Mouse (Mus musculus) limb, embryonic 11.5 days (tissue): ENCODE data around the gene Lgals3bp. TPM values are rescaled to one million over a fixed set of nuclear protein-coding genes. Genes with fewer than 3 reads are reported as not detected.
A peak's percentile ranks its signal among the peaks of the same experiment; 100 is the strongest.

Source experiments
- ATAC-seq: fragments of 200-750 bp; cut with Nextera tagmentation; 2 replicates; pipeline ENCODE4 v1.8.0; 2017; ENCODE audit warnings: low read depth; ENCODE audit not compliant: insufficient number of reproducible peaks, low FRiP score, low TSS enrichment
- DNase-seq: peaks from one replicate; pipeline ENCODE4 v3.0.0-alpha.2; 2015; ENCODE audit warnings: low spot score
- H3K27ac ChIP-seq: fragments of 300-500 bp; sonication (generic); replicated peaks from 2 replicates; pipeline ENCODE4 v1.5.1; 2014; ENCODE audit warnings: low read depth, mild to moderate bottlenecking, low read length
- H3K27me3 ChIP-seq: fragments of 300-500 bp; sonication (generic); 2 replicates; pipeline ENCODE4 v1.6.1; 2014; ENCODE audit warnings: mild to moderate bottlenecking, low read length, mixed read lengths; ENCODE audit not compliant: control insufficient read depth, insufficient read depth
- H3K36me3 ChIP-seq: fragments of 300-500 bp; sonication (generic); 2 replicates; pipeline ENCODE4 v1.6.1; 2014; ENCODE audit warnings: mild to moderate bottlenecking, low read length, moderate library complexity, mixed read lengths; ENCODE audit not compliant: control insufficient read depth, insufficient read depth
- H3K4me1 ChIP-seq: fragments of 300-500 bp; sonication (generic); 2 replicates; pipeline ENCODE4 v1.6.1; 2014; ENCODE audit warnings: low read length, mixed read lengths; ENCODE audit not compliant: control insufficient read depth, insufficient read depth
- H3K4me2 ChIP-seq: fragments of 300-500 bp; sonication (generic); 2 replicates; pipeline ENCODE4 v1.6.1; 2014; ENCODE audit warnings: low read depth, mild to moderate bottlenecking, moderate library complexity; ENCODE audit not compliant: severe bottlenecking
- H3K4me3 ChIP-seq: fragments of 300-500 bp; sonication (generic); 2 replicates; pipeline ENCODE4 v1.5.1; 2014; ENCODE audit warnings: low read depth, low read length
- H3K9ac ChIP-seq: fragments of 300-500 bp; sonication (generic); 2 replicates; pipeline ENCODE4 v1.6.1; 2014; ENCODE audit warnings: mild to moderate bottlenecking, low read length
- H3K9me3 ChIP-seq: fragments of 300-500 bp; sonication (generic); 2 replicates; pipeline ENCODE4 v1.6.1; 2016; ENCODE audit warnings: low read length; ENCODE audit not compliant: control insufficient read depth
- WGBS: fragments of 180-500 bp; shearing (Covaris S2); extraction: QIAGEN DNeasy Blood & Tissue Kit; methylation state at CpG from one replicate; pipeline ENCODE4 v1.1.7; 2014; 5-methylcytosine and 5-hydroxymethylcytosine counted together
- polyA plus RNA-seq: library from polyadenylated mRNA; unstranded; fragments of >200 nt; fragmentation: Nextera tagmentation; extraction: Ambion mirVana; gene quantifications from 2 replicates; pipeline ENCODE4 v1.2.1, GENCODE M21; 2014

Lgals3bp gene
- polyA plus RNA-seq, 1 experiment from 2014 or later = 4.1 TPM

GRCm38 (mm10) chr11:118427266-118427779, 25.4 kb upstream of the Lgals3bp start:
- Histone ChIP-seq H3K4me1 (peaks cover 25% of the 10 kb centered on the region), H3K36me3 (no peaks in the 10 kb centered on the region), H3K4me2 (peak overlapping the region; percentile 55), H3K9me3 (no peaks in the 10 kb centered on the region), H3K4me3 (0 out of 2 replicates have a peak overlapping the region, but pooled peaks have one; percentile 24), H3K27ac (no peak overlapping the region), H3K9ac (no peak overlapping the region), H3K27me3 (no peaks in the 10 kb centered on the region)
- 44% methylated on average over 3 of the region's 3 CpGs for WGBS
- no peak for DNase-seq
- ATAC-seq = no peak

- H3K9ac ChIP-seq = no peak overlapping the region
- H3K27ac ChIP-seq = no peak overlapping the region
- ATAC-seq (no peak), DNase-seq (no peak)
- no peaks in the 10 kb centered on the region for H3K36me3 ChIP-seq
- peaks cover 25% of the 10 kb centered on the region for H3K4me1 ChIP-seq
- 80% methylated on average over 5 of the region's 5 CpGs for WGBS
- H3K27me3 ChIP-seq = no peaks in the 10 kb centered on the region
- no peak overlapping the region for H3K4me3 ChIP-seq
- no peaks in the 10 kb centered on the region for H3K9me3 ChIP-seq
- no peak overlapping the region for H3K4me2 ChIP-seq
Observed at GRCm38 (mm10) chr11:118426765-118427164, 24.9 kb upstream of the Lgals3bp start.

GRCm38 (mm10) chr11:118424621-118425335, 22.9 kb upstream of the Lgals3bp start:
- H3K27ac ChIP-seq = no peak overlapping the region

GRCm38 (mm10) chr11:118423266-118423971, 21.5 kb upstream of the Lgals3bp start:
- DNase-seq = peak; percentile 88
- no peak for ATAC-seq
- H3K27me3 ChIP-seq = no peaks in the 10 kb centered on the region
- H3K9ac ChIP-seq = no peak overlapping the region
- H3K4me3 ChIP-seq = no peak overlapping the region
- peaks cover 18% of the 10 kb centered on the region for H3K4me1 ChIP-seq
- no peaks in the 10 kb centered on the region for H3K36me3 ChIP-seq
- 11% methylated on average over 18 of the region's 18 CpGs for WGBS
- no peak overlapping the region; the same call in 1 of the 2 replicates for H3K4me2 ChIP-seq
- no peaks in the 10 kb centered on the region for H3K9me3 ChIP-seq
- no peak overlapping the region for H3K27ac ChIP-seq

More at GRCm38 (mm10) chr11:118424621-118425335, 22.9 kb upstream of the Lgals3bp start:
- ATAC-seq (no peak), DNase-seq (no peak)
- Histone ChIP-seq H3K27me3 (no peaks in the 10 kb centered on the region), H3K4me1 (peaks cover 19% of the 10 kb centered on the region), H3K4me3 (no peak overlapping the region), H3K9ac (no peak overlapping the region), H3K36me3 (no peaks in the 10 kb centered on the region), H3K4me2 (no peak overlapping the region), H3K9me3 (no peaks in the 10 kb centered on the region)
- WGBS = 69% methylated on average over 13 of the region's 13 CpGs

GRCm38 (mm10) chr11:118420261-118420660, 18.4 kb upstream of the Lgals3bp start:
- no peak for ATAC-seq
- Histone ChIP-seq H3K4me2 (no peak overlapping the region; the same call in 1 of the 2 replicates), H3K27ac (no peak overlapping the region), H3K9me3 (no peaks in the 10 kb centered on the region), H3K9ac (no peak overlapping the region), H3K4me1 (peaks cover 18% of the 10 kb centered on the region), H3K27me3 (no peaks in the 10 kb centered on the region), H3K36me3 (no peaks in the 10 kb centered on the region), H3K4me3 (no peak overlapping the region)
- DNase-seq = no peak
- 74% methylated on average over 7 of the region's 7 CpGs for WGBS

- Histone ChIP-seq H3K4me2 (peak within 1 kb of the TSS; percentile 86), H3K27me3 (no peaks in the 10 kb centered on the region), H3K9ac (peak within 1 kb of the TSS; percentile 92), H3K4me1 (peaks cover 18% of the 10 kb centered on the region), H3K4me3 (peak within 1 kb of the TSS; percentile 97), H3K27ac (peak within 1 kb of the TSS; percentile 18; the same call in 1 of the 2 replicates), H3K9me3 (no peaks in the 10 kb centered on the region), H3K36me3 (no peaks in the 10 kb centered on the region)
- peak; percentile 98 for DNase-seq
- under 1% methylated on average over 50 of the region's 50 CpGs for WGBS
- ATAC-seq = peak; percentile 92
Observed at GRCm38 (mm10) chr11:118418834-118419504, 17.1 kb upstream of the Lgals3bp start, which contains the start of gene Cant1. Gene Cant1 (minus strand): TSS chr11:118419086.

- Histone ChIP-seq H3K36me3 (no peaks in the 10 kb centered on the region), H3K4me2 (peak overlapping the region; percentile 86), H3K4me3 (peak overlapping the region; percentile 97), H3K4me1 (peaks cover 13% of the 10 kb centered on the region), H3K27me3 (no peaks in the 10 kb centered on the region), H3K9ac (peak overlapping the region; percentile 92), H3K27ac (no peak overlapping the region), H3K9me3 (no peaks in the 10 kb centered on the region)
- DNase-seq = no peak
- peak; percentile 18 for ATAC-seq
- WGBS = 5% methylated on average over 12 of the region's 12 CpGs
Observed at GRCm38 (mm10) chr11:118418442-118418833, 16.5 kb upstream of the Lgals3bp start.

- H3K27ac ChIP-seq = no peak overlapping the region
- no peaks in the 10 kb centered on the region for H3K36me3 ChIP-seq
- no peak for DNase-seq
- H3K27me3 ChIP-seq = no peaks in the 10 kb centered on the region
- H3K9me3 ChIP-seq = no peaks in the 10 kb centered on the region
- ATAC-seq = no peak
- no peak overlapping the region for H3K4me3 ChIP-seq
- H3K4me1 ChIP-seq = peaks cover 13% of the 10 kb centered on the region
- 89% methylated on average over 9 of the region's 9 CpGs for WGBS
- no peak overlapping the region; the same call in 1 of the 2 replicates for H3K9ac ChIP-seq
- H3K4me2 ChIP-seq = no peak overlapping the region; the same call in 1 of the 2 replicates
Observed at GRCm38 (mm10) chr11:118417496-118417895, 15.6 kb upstream of the Lgals3bp start.
